Mouse (Mus musculus) spleen, adult 2 months (tissue): ENCODE measurements at regions not wholly inside any gene's neighbourhood (a gene's known extent, or its start where the extent isn't known, plus 50 kb on each side); places are given as distances from the start of the nearest gene placed in this dataset.

ENCODE experiments used
- CTCF ChIP-seq: fragments of 200-500 bp; IDR thresholded peaks from 2 replicates; pipeline ENCODE4 v1.5.1; 2011; ENCODE audit warnings: mild to moderate bottlenecking, inconsistent platforms; ENCODE audit not compliant: insufficient read depth, insufficient read length, insufficient replicate concordance; ENCODE audit errors: extremely low read depth
- POLR2A ChIP-seq: fragments of 200-500 bp; IDR thresholded peaks from 2 replicates; pipeline ENCODE4 v1.6.1; 2011; ENCODE audit warnings: low read depth, low read length, inconsistent platforms

DNA sequence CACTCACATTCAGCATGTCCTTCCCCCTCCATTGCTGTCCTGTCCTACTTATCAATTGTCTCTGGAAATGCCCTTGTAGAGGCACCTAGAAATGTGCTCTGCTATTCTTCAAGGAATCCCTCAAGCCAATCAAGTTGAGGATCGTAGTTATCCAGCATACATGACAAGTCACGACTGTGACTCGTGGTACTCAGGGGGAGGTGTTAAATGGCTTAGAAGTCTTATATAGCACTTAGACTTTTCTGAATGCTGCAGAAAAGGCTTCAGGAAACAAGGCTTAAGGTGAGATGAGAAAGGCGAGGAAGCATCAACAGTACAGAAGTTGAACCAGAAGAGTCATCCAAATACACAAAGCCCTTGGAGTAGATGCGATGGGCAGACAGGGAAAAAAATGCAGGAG is 467.5 kb upstream of the Smim15 start:
- TF ChIP-seq CTCF (no peak), POLR2A (no peak)
